Mouse (Mus musculus): ENCODE measurements around the gene Abhd14a. TPM values are rescaled to one million over a fixed set of nuclear protein-coding genes. Genes with fewer than 3 reads are reported as not detected.
A peak's percentile ranks its signal among the peaks of the same experiment; 100 is the strongest.

Gene Abhd14a
- total RNA-seq, 2 experiments from 2014 or later, result 55.7 to 59.6 TPM

GRCm38 (mm10) chr9:106471892-106472291 is 24.4 kb upstream of the Abhd14a start:
- intact Hi-C loops (cut with DNase I), result no loop called here
- peak in 1 of 2 experiments; percentile 90 for DNase-seq (ENCODE audit: extremely low spot score in 1 of 2, low spot score in 2 of 2)

GRCm38 (mm10) chr9:106470991-106471750 is 23.7 kb upstream of the Abhd14a start:
- DNase-seq (ENCODE audit: extremely low spot score in 1 of 2, low spot score in 2 of 2), result peak in 1 of 2 experiments; percentile 23
- intact Hi-C loops (cut with DNase I), result no loop called here

GRCm38 (mm10) chr9:106469776-106470175 is 22.3 kb upstream of the Abhd14a start:
- intact Hi-C loops (cut with DNase I), result no loop called here
- peak in 1 of 2 experiments; percentile 13 for DNase-seq (ENCODE audit: extremely low spot score in 1 of 2, low spot score in 2 of 2)

- intact Hi-C loops (cut with DNase I), result no loop called here
- no peak for DNase-seq (ENCODE audit: extremely low spot score in 1 of 2, low spot score in 2 of 2)
Observed at GRCm38 (mm10) chr9:106469317-106469716, 21.8 kb upstream of the Abhd14a start.

- intact Hi-C loops (cut with DNase I), result no loop called here
- no peak for DNase-seq (ENCODE audit: extremely low spot score in 1 of 2, low spot score in 2 of 2)
Observed at GRCm38 (mm10) chr9:106467746-106468145, 20.3 kb upstream of the Abhd14a start.

GRCm38 (mm10) chr9:106466721-106467120 is 19.2 kb upstream of the Abhd14a start:
- no peak for DNase-seq (ENCODE audit: extremely low spot score in 1 of 2, low spot score in 2 of 2)
- intact Hi-C loops (cut with DNase I), result no loop called here

- intact Hi-C loops (cut with DNase I), result no loop called here
- DNase-seq (ENCODE audit: extremely low spot score in 1 of 2, low spot score in 2 of 2), result no peak
Observed at GRCm38 (mm10) chr9:106465571-106466200, 18.2 kb upstream of the Abhd14a start, which contains the start of gene Gpr62. TSS of gene Gpr62 (minus strand) at chr9:106465938.

- intact Hi-C loops (cut with DNase I), result no loop called here
- DNase-seq (ENCODE audit: extremely low spot score in 1 of 2, low spot score in 2 of 2), result peak; percentile 54 to 89
Observed at GRCm38 (mm10) chr9:106464751-106465541, 17.5 kb upstream of the Abhd14a start.

- DNase-seq (ENCODE audit: extremely low spot score in 1 of 2, low spot score in 2 of 2), result no peak
- intact Hi-C loops (cut with DNase I), result no loop called here
Observed at GRCm38 (mm10) chr9:106463122-106464063, 15.9 kb upstream of the Abhd14a start.

GRCm38 (mm10) chr9:106462430-106462800 is 14.9 kb upstream of the Abhd14a start:
- no peak for DNase-seq (ENCODE audit: extremely low spot score in 1 of 2, low spot score in 2 of 2)
- intact Hi-C loops (cut with DNase I), result no loop called here

GRCm38 (mm10) chr9:106461641-106462429 is 14.4 kb upstream of the Abhd14a start:
- DNase-seq (ENCODE audit: extremely low spot score in 1 of 2, low spot score in 2 of 2), result no peak
- intact Hi-C loops (cut with DNase I), result no loop called here

- intact Hi-C loops (cut with DNase I), result no loop called here
- no peak for DNase-seq (ENCODE audit: extremely low spot score in 1 of 2, low spot score in 2 of 2)
Observed at GRCm38 (mm10) chr9:106461026-106461415, 13.5 kb upstream of the Abhd14a start.

GRCm38 (mm10) chr9:106460401-106461025 is 13.0 kb upstream of the Abhd14a start:
- intact Hi-C loops (cut with DNase I), result no loop called here
- no peak for DNase-seq (ENCODE audit: extremely low spot score in 1 of 2, low spot score in 2 of 2)

- no peak for DNase-seq (ENCODE audit: extremely low spot score in 1 of 2, low spot score in 2 of 2)
- intact Hi-C loops (cut with DNase I), result no loop called here
Observed at GRCm38 (mm10) chr9:106459946-106460345, 12.5 kb upstream of the Abhd14a start.

GRCm38 (mm10) chr9:106457920-106458319 is 10.4 kb upstream of the Abhd14a start:
- intact Hi-C loops (cut with DNase I), result no loop called here

GRCm38 (mm10) chr9:106457163-106457559 is 9.7 kb upstream of the Abhd14a start:
- DNase-seq (ENCODE audit: extremely low spot score in 1 of 2, low spot score in 2 of 2), result no peak
- intact Hi-C loops (cut with DNase I), result no loop called here

More at GRCm38 (mm10) chr9:106457920-106458319, 10.4 kb upstream of the Abhd14a start:
- DNase-seq (ENCODE audit: extremely low spot score in 1 of 2, low spot score in 2 of 2), result no peak
